Mouse (Mus musculus) heart, adult 11 months (tissue): ENCODE measurements around the gene Srr.

Experiments used
- DNase-seq: peaks from one replicate; pipeline ENCODE4 v3.0.0; 2022

The Srr gene

GRCm38 (mm10) chr11:74925577-74926387, at the start of gene Srr, which contains the start of gene Smg6:
Srr (minus strand) TSS chr11:74925948.
Smg6 (plus strand) TSS chr11:74925823.
- DNase-seq, result peak; percentile 100

- peak; percentile 25 for DNase-seq
Observed at GRCm38 (mm10) chr11:74974615-74975014, 48.9 kb upstream of the Srr start.

GRCm38 (mm10) chr11:74973290-74974157, 47.8 kb upstream of the Srr start:
- peak; percentile 68 for DNase-seq

- peak; percentile 29 for DNase-seq
Observed at GRCm38 (mm10) chr11:74965516-74965915, 39.8 kb upstream of the Srr start.

GRCm38 (mm10) chr11:74962846-74963407, 37.2 kb upstream of the Srr start:
- DNase-seq, result peak; percentile 91

- no peak for DNase-seq
Observed at GRCm38 (mm10) chr11:74961953-74962352, 36.2 kb upstream of the Srr start.

GRCm38 (mm10) chr11:74960031-74960551, 34.3 kb upstream of the Srr start:
- peak; percentile 68 for DNase-seq

GRCm38 (mm10) chr11:74959501-74959900, 33.8 kb upstream of the Srr start:
- no peak for DNase-seq

GRCm38 (mm10) chr11:74957600-74957999, 31.9 kb upstream of the Srr start:
- DNase-seq, result peak; percentile 35

GRCm38 (mm10) chr11:74956006-74956405, 30.3 kb upstream of the Srr start:
- DNase-seq, result no peak

- DNase-seq, result peak; percentile 73
Observed at GRCm38 (mm10) chr11:74954901-74955300, 29.2 kb upstream of the Srr start.

- DNase-seq, result no peak
Observed at GRCm38 (mm10) chr11:74946348-74946747, 20.6 kb upstream of the Srr start.

- peak; percentile 86 for DNase-seq
Observed at GRCm38 (mm10) chr11:74930391-74930790, 4.6 kb upstream of the Srr start.

- no peak for DNase-seq
Observed at GRCm38 (mm10) chr11:74929111-74929510, 3.4 kb upstream of the Srr start.

- peak; percentile 60 for DNase-seq
Observed at GRCm38 (mm10) chr11:74927236-74927725, 1.5 kb upstream of the Srr start.

- no peak for DNase-seq
Observed at GRCm38 (mm10) chr11:74926388-74927005, 749 bp upstream of the Srr start.

GRCm38 (mm10) chr11:74924149-74924548, 1.6 kb downstream of the Srr start:
- no peak for DNase-seq

- DNase-seq, result no peak
Observed at GRCm38 (mm10) chr11:74919249-74919648, 6.5 kb downstream of the Srr start.

GRCm38 (mm10) chr11:74912492-74912891, 13.3 kb downstream of the Srr start:
- no peak for DNase-seq

GRCm38 (mm10) chr11:74909978-74910377, 15.8 kb downstream of the Srr start:
- no peak for DNase-seq

GRCm38 (mm10) chr11:74908618-74909399, 16.9 kb downstream of the Srr start:
- no peak for DNase-seq

- DNase-seq, result no peak
Observed at GRCm38 (mm10) chr11:74907850-74908249, 17.9 kb downstream of the Srr start.
